Mouse (Mus musculus) small intestine, adult 2 months (tissue): Measurements from ENCODE around the gene Cacna1a. TPM values are rescaled to one million over a fixed set of nuclear protein-coding genes. Genes with fewer than 3 reads are reported as not detected.
A peak's percentile ranks its signal among the peaks of the same experiment; 100 is the strongest.

Experiments used
- H3K27ac ChIP-seq: fragments of 200-500 bp; 2 replicates; pipeline ENCODE4 v1.5.1; 2012; ENCODE audit warnings: low read depth, low read length, control low read depth, inconsistent platforms; ENCODE audit not compliant: insufficient read depth
- H3K27me3 ChIP-seq: fragments of 200-500 bp; 2 replicates; pipeline ENCODE4 v1.6.1; 2012; ENCODE audit warnings: mild to moderate bottlenecking, moderate library complexity, low read length, inconsistent platforms; ENCODE audit not compliant: control insufficient read depth, insufficient read depth
- H3K36me3 ChIP-seq: fragments of 200-500 bp; 2 replicates; pipeline ENCODE4 v1.6.1; 2012; ENCODE audit warnings: mild to moderate bottlenecking, low read length, control low read depth, inconsistent platforms; ENCODE audit not compliant: control insufficient read depth, insufficient read depth
- H3K4me1 ChIP-seq: fragments of 200-500 bp; 2 replicates; pipeline ENCODE4 v1.6.1; 2012; ENCODE audit warnings: low read length, inconsistent platforms, mixed read lengths; ENCODE audit not compliant: control insufficient read depth, insufficient read depth, insufficient read length
- H3K4me3 ChIP-seq: fragments of 200-500 bp; 2 replicates; pipeline ENCODE4 v1.5.1; 2012; ENCODE audit warnings: low read depth, mild to moderate bottlenecking, control low read depth, inconsistent platforms, low read length, moderate library complexity
- CTCF ChIP-seq: fragments of 200-500 bp; IDR thresholded peaks from 2 replicates; pipeline ENCODE4 v1.5.1; 2012; ENCODE audit warnings: low read depth, mild to moderate bottlenecking, control low read depth, inconsistent platforms, low read length, moderate library complexity, mixed read lengths; ENCODE audit not compliant: insufficient replicate concordance, insufficient read length; ENCODE audit errors: extremely low read depth
- POLR2A ChIP-seq: fragments of 200-500 bp; IDR thresholded peaks from 2 replicates; pipeline ENCODE4 v1.6.1; 2012; ENCODE audit warnings: low read depth, mild to moderate bottlenecking, control low read depth, inconsistent platforms, low read length, moderate library complexity
- WGBS: fragments of 180-500 bp; shearing (Covaris S2); methylation state at CpG from one replicate; pipeline ENCODE4 v1.1.7; 2018; 5-methylcytosine and 5-hydroxymethylcytosine counted together
- polyA plus RNA-seq: library from polyadenylated mRNA; depleted of rRNA; stranded (reverse); fragments of >200 nt; gene quantifications from 2 replicates; pipeline ENCODE4 v1.2.3, GENCODE M21; 2012

The Cacna1a gene
- polyA plus RNA-seq, 1 experiment = 23.5 TPM

- Histone ChIP-seq H3K4me1 (peaks cover 2% of the 10 kb centered on the region; the same call in 1 of the 2 replicates), H3K36me3 (no peaks in the 10 kb centered on the region), H3K27me3 (no peaks in the 10 kb centered on the region), H3K27ac (no peak overlapping the region), H3K4me3 (no peak overlapping the region)
- no peak for TF ChIP-seq CTCF
- no peak for TF ChIP-seq POLR2A
- 31% methylated on average over 1 of the region's 1 CpGs for WGBS
Measured at GRCm38 (mm10) chr8:84349526-84349925, 38.7 kb upstream of the Cacna1a start.

DNA sequence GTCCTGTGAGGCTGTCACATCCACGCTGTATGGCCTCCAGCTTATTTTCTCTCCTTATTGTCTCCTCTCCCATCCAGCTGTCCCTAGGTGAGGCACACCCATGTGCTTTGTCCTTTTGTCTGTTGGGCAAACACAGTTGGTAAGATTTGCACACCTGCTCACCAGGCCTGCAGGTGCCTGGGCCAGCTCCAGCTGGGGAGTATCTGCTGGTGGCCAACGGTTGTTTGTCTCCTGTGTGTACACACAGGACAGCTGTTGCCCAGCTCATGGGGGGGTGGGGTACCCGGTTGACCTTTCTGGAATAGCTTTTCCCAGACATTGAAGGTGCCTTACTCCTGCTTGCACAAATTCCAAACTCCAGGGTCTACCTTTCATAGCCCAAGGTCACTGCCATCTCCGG lies 37.3 kb upstream of the Cacna1a start:
- Histone ChIP-seq H3K27ac (no peak overlapping the region), H3K4me1 (peaks cover 2% of the 10 kb centered on the region; the same call in 1 of the 2 replicates), H3K27me3 (no peaks in the 10 kb centered on the region), H3K36me3 (no peaks in the 10 kb centered on the region), H3K4me3 (no peak overlapping the region)
- 24% methylated on average over 4 of the region's 4 CpGs for WGBS
- TF ChIP-seq CTCF (no peak), POLR2A (no peak)

GRCm38 (mm10) chr8:84356482-84356881 lies 31.8 kb upstream of the Cacna1a start:
- no peak overlapping the region for H3K27ac ChIP-seq
- TF ChIP-seq POLR2A (no peak), CTCF (no peak)
- peaks cover 9% of the 10 kb centered on the region for H3K4me1 ChIP-seq
- no peaks in the 10 kb centered on the region for H3K36me3 ChIP-seq
- no peak overlapping the region for H3K4me3 ChIP-seq
- no peaks in the 10 kb centered on the region for H3K27me3 ChIP-seq
- WGBS = 30% methylated on average over 11 of the region's 11 CpGs

- Histone ChIP-seq H3K4me3 (no peak overlapping the region), H3K27ac (no peak overlapping the region), H3K4me1 (peaks cover 9% of the 10 kb centered on the region), H3K27me3 (no peaks in the 10 kb centered on the region), H3K36me3 (no peaks in the 10 kb centered on the region)
- TF ChIP-seq CTCF (peak; percentile 84), POLR2A (no peak)
- 21% methylated on average over 20 of the region's 20 CpGs for WGBS
Measured at GRCm38 (mm10) chr8:84357631-84358371, 30.4 kb upstream of the Cacna1a start.

- no peaks in the 10 kb centered on the region for H3K36me3 ChIP-seq
- WGBS = 28% methylated on average over 23 of the region's 23 CpGs
- TF ChIP-seq CTCF (peak; percentile 95), POLR2A (no peak)
- no peak overlapping the region for H3K27ac ChIP-seq
- no peaks in the 10 kb centered on the region for H3K4me1 ChIP-seq
- no peak overlapping the region for H3K4me3 ChIP-seq
- H3K27me3 ChIP-seq = no peaks in the 10 kb centered on the region
Measured at GRCm38 (mm10) chr8:84363428-84364134, 24.7 kb upstream of the Cacna1a start.

GRCm38 (mm10) chr8:84365197-84365596 lies 23.0 kb upstream of the Cacna1a start:
- H3K36me3 ChIP-seq = no peaks in the 10 kb centered on the region
- H3K27me3 ChIP-seq = no peaks in the 10 kb centered on the region
- H3K4me1 ChIP-seq = no peaks in the 10 kb centered on the region
- 88% methylated on average over 1 of the region's 1 CpGs for WGBS
- no peak for TF ChIP-seq POLR2A
- no peak for TF ChIP-seq CTCF
- no peak overlapping the region for H3K27ac ChIP-seq
- H3K4me3 ChIP-seq = no peak overlapping the region

DNA sequence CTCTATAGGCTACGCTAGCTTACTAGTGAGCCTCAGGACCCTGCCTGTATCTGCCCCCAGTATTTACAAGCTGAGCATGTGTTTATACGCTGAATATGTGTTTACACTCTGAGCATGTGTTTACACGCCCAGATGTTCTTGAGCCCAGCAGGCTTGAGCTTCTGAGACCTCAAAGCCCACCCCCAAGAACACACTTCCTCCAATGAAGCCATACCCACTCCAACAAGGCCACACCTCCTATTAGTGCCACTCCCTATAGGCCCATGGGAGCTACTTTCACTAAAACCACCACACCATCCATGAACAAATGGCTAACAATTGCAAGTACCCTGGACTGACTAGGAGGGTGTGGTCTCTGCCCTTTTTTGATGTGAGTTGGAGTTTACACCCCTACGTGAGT lies 17.3 kb upstream of the Cacna1a start:
- 82% methylated on average over 4 of the region's 4 CpGs for WGBS
- H3K4me3 ChIP-seq = no peak overlapping the region
- H3K36me3 ChIP-seq = no peaks in the 10 kb centered on the region
- no peaks in the 10 kb centered on the region for H3K27me3 ChIP-seq
- no peak overlapping the region for H3K27ac ChIP-seq
- no peaks in the 10 kb centered on the region for H3K4me1 ChIP-seq
- no peak for TF ChIP-seq CTCF
- no peak for TF ChIP-seq POLR2A
